Mouse (Mus musculus): ENCODE data around the gene Mier2. TPM values are rescaled to one million over a fixed set of nuclear protein-coding genes. Genes with fewer than 3 reads are reported as not detected.
A peak's percentile ranks its signal among the peaks of the same experiment; 100 is the strongest.

Gene Mier2
- polyA plus RNA-seq, 1 experiment = 8.5 TPM

DNA sequence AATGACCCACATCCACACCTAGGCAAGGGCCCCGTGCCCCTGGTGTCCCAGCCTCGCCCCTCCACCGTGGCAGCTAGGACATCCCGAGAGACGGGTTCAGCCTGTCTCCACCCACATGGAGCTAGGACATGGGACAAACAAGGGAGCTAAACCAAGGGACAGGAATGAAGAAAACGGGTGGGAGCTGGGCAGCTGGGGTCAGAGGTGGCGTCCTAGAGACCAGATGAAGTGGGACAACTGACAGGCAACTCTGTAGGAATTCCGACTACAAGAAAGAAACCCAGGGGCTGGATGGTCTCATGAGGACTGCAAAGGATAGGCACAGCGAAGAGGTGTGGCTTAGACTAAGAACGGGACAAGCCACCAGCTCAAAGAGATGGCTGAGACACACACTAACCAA lies 1.3 kb downstream of the Mier2 start:
- H3K4me3 ChIP-seq (ENCODE audit: insufficient read depth, low read depth, low read length) = peak overlapping the region; percentile 95

DNA sequence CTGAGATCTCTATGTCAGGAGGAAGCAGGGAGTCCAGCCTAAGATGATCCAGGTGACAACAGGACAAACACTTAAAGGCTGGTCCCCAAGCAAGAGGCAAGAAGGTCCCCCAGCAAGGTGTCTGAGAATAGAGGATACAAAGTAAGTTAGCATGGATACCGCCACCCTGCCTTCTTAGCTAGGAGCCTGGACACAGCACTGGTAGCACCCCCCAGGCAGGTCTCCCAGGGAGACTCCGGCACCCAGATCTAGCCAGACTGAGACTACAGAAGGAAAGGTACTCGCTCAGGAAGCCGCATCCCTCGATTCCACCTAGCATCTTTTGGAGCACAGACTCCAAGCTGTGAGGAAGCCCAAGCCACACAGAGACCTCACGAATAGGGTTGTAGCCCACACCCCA lies 1.8 kb downstream of the Mier2 start:
- Histone ChIP-seq H3K4me1 (ENCODE audit: control insufficient read depth, insufficient read depth, insufficient read length, low read length) (peaks cover 12% of the 10 kb centered on the region), H3K27ac (replicated peaks; ENCODE audit: low read depth, low read length) (no peak overlapping the region), H3K4me3 (ENCODE audit: insufficient read depth, low read depth, low read length) (no peak overlapping the region; the same call in 1 of the 2 replicates)

More for the DNA sequence above, 1.3 kb downstream of the Mier2 start:
- Histone ChIP-seq H3K4me1 (ENCODE audit: control insufficient read depth, insufficient read depth, insufficient read length, low read length) (peaks cover 12% of the 10 kb centered on the region), H3K27ac (replicated peaks; ENCODE audit: low read depth, low read length) (no peak overlapping the region)

DNA sequence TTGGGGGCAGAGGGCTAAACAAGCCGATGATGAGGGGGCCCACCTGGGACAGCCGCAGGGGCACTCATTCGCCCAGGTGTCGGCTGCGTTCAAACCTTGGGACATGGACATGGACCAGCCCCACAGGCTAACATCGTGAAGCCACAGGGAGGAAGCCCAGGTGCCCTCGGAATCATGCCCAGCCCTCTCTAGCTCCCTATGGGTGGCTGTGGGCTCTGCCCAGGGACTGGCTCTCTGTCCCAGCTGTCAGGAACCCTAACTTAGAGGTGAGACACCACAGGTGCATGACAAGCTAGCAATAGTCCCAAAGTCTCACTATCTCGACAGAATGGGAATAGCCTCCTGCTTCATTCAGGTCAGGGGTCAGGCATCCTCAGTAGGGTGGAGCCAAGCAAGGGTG lies 2.5 kb downstream of the Mier2 start:
- Histone ChIP-seq H3K27ac (replicated peaks; ENCODE audit: low read depth, low read length) (no peak overlapping the region), H3K4me1 (ENCODE audit: control insufficient read depth, insufficient read depth, insufficient read length, low read length) (peaks cover 12% of the 10 kb centered on the region), H3K4me3 (ENCODE audit: insufficient read depth, low read depth, low read length) (no peak overlapping the region)

DNA sequence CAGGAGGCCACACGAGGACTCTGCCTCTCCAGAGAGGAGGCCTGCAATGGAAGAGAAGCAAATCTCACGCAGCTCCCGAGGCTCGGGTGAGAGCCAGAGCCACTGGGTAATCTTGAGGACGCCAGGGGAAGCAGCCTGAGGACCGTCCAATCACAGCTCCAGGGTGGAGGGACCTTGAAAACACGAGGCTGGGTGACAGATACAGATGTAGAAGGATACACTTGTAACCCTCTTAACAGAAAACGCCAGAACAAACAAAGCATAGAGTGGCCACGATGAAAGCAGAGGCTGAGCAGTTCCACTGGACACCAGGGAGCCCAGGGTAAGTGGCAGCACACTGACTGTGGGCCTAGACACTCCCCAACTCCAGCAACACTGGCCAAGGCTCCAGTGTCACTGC lies 4.6 kb downstream of the Mier2 start:
- Histone ChIP-seq H3K27ac (replicated peaks; ENCODE audit: low read depth, low read length) (no peak overlapping the region), H3K4me3 (ENCODE audit: insufficient read depth, low read depth, low read length) (no peak overlapping the region), H3K4me1 (ENCODE audit: control insufficient read depth, insufficient read depth, insufficient read length, low read length) (peaks cover 10% of the 10 kb centered on the region)

DNA sequence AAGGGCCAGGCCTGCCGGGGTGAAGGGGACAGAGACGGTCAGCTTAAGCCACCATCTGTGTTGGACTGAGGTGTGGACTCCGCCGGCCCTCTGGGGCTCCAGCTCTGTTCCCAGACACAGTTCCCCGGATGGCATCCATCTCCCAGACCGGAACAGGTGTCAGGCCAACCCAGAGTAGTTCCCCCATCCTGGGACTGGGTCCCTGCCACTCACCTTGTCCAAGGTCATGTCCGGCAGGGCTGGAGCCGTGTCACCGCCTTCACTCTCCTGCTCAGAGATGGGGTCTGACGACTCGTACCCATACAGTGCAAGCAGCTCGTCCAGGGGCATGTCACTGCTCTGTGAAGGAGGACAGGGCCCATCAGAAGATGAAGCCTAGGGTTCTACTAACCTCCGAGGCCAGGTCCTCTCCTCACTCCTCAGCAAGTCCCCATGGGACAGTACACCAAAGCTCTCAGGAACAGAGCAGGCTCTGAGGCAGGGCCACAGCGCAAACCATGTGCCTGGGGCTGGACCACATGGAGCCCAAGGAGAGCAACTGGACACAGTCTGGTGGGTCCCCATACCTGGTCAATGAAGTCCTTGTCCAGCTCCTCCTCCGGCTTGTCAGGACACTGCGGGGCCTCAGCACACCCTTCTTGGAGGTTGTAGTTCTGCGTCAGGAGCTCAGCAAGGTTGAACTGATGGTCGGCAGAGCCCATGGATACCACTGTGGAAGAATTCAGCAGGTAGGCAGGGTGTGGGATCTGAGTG lies 5.9 kb downstream of the Mier2 start:
- H3K4me3 ChIP-seq (ENCODE audit: insufficient read depth, low read depth, low read length) = no peak overlapping the region

DNA sequence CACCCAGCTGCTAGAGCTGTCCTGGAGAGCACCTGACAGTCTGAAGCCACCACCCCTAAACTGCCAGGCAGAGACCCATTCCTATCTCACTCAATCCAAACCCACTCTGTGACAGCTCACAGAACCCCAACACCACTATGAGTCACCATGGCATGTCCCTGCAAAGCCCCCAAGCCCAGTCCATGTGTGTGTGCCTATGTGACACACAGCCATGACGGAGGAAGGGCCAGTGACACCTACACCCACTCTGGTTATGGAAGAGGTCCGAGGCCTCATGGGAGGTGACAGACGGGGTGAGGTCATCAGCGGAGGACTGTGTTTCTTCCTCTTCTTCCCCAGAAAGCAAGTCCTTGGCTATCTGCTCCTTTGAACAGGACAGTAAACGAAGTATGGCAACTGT lies 6.5 kb downstream of the Mier2 start:
- Histone ChIP-seq H3K4me3 (ENCODE audit: insufficient read depth, low read depth, low read length) (no peak overlapping the region), H3K27ac (replicated peaks; ENCODE audit: low read depth, low read length) (no peak overlapping the region), H3K4me1 (ENCODE audit: control insufficient read depth, insufficient read depth, insufficient read length, low read length) (0 out of 2 replicates have a peak, but pooled peaks cover under 1% of the 10 kb centered on the region)

More for the DNA sequence above, 5.9 kb downstream of the Mier2 start:
- Histone ChIP-seq H3K27ac (replicated peaks; ENCODE audit: low read depth, low read length) (no peak overlapping the region), H3K4me1 (ENCODE audit: control insufficient read depth, insufficient read depth, insufficient read length, low read length) (peaks cover 6% of the 10 kb centered on the region; the same call in 1 of the 2 replicates)

DNA sequence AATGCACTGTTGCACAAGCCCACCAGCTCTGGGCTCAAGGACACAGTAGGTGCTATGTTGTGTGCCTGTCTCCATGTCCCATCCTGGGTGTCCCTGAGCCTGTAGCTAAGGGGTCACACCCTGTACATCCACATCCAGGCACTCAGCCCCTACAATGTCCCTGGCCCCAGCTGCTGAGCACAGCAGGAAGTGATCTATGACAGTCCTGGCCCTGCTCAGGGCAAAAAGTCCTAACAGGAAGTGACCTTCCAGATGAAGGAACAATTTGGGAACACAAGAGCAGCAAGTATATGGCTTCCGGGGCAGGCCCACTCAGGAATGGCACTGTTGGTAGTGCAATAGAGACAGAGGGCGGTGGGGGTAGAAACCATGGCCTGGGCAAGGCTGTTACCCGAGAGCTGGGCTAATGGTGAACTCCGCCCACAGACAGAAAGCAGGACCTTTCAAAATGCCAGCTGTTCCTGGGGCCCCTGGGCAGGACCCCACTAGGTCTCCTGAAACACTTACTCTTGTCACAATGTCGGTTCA lies 7.8 kb downstream of the Mier2 start:
- H3K4me3 ChIP-seq (ENCODE audit: insufficient read depth, low read depth, low read length) = no peak overlapping the region
- no peaks in the 10 kb centered on the region for H3K4me1 ChIP-seq (ENCODE audit: control insufficient read depth, insufficient read depth, insufficient read length, low read length)
- no peak overlapping the region for H3K27ac ChIP-seq (replicated peaks; ENCODE audit: low read depth, low read length)

DNA sequence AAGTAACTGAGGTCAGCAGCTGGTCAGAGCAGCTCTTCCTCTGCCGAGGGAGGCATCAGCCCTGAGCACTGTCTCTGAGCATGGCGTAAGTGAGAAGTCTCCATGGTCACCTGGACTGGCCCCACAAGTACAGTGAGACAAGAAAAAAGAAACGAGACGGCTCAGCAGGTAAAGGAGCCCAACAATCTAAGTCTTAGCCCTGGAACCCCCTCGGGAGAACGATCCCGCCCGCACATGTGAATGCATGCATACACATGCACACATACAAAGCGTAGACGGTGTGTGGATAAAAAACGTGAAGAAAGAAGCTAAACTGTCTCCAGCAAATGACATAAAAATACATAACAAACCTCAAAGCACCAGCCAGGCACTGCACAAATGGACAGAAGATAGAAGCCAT lies 8.5 kb downstream of the Mier2 start:
- Histone ChIP-seq H3K4me3 (ENCODE audit: insufficient read depth, low read depth, low read length) (no peak overlapping the region), H3K27ac (replicated peaks; ENCODE audit: low read depth, low read length) (no peak overlapping the region), H3K4me1 (ENCODE audit: control insufficient read depth, insufficient read depth, insufficient read length, low read length) (no peaks in the 10 kb centered on the region)

DNA sequence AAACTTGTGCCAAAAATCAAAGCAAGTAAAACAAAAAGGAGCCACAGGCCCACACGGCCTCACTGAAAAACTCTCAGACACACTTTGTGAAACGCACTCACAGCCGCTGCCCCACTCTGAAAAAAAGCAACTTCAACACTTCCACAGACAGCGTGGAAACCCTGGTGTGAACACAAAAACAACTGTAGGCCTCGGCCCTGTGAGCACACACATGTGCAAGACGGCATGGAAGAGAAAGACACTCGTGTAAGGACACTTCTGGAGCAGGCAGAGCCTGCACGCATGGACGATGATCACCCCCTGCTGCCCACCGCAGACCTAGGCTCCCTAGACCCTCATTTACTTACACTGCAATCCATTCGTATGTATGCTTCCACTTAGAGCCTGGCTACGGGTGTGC lies 9.1 kb downstream of the Mier2 start:
- H3K4me3 ChIP-seq (ENCODE audit: insufficient read depth, low read depth, low read length) = no peak overlapping the region
- no peak overlapping the region for H3K27ac ChIP-seq (replicated peaks; ENCODE audit: low read depth, low read length)
- H3K4me1 ChIP-seq (ENCODE audit: control insufficient read depth, insufficient read depth, insufficient read length, low read length) = no peaks in the 10 kb centered on the region

DNA sequence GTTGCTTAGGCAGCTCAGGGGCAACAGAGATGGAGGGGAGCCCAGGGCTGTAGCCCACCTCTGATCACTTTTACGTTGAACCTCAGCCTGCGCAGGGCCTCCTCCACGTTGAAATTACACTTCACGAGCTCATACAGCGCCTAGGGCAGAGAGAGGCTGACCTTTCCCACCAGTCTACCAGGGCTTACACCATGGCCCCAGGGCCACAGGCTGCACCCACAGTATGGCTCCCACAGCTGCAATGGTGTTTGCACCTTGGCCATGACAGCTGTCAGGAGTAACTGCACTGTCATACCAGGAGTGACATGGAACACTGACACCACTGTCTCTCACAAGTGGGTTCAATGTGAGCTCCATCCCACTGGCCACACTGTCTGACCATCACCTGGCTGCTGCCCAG lies 10.4 kb downstream of the Mier2 start:
- Histone ChIP-seq H3K27ac (replicated peaks; ENCODE audit: low read depth, low read length) (no peak overlapping the region), H3K4me3 (ENCODE audit: insufficient read depth, low read depth, low read length) (no peak overlapping the region), H3K4me1 (ENCODE audit: control insufficient read depth, insufficient read depth, insufficient read length, low read length) (no peaks in the 10 kb centered on the region)

DNA sequence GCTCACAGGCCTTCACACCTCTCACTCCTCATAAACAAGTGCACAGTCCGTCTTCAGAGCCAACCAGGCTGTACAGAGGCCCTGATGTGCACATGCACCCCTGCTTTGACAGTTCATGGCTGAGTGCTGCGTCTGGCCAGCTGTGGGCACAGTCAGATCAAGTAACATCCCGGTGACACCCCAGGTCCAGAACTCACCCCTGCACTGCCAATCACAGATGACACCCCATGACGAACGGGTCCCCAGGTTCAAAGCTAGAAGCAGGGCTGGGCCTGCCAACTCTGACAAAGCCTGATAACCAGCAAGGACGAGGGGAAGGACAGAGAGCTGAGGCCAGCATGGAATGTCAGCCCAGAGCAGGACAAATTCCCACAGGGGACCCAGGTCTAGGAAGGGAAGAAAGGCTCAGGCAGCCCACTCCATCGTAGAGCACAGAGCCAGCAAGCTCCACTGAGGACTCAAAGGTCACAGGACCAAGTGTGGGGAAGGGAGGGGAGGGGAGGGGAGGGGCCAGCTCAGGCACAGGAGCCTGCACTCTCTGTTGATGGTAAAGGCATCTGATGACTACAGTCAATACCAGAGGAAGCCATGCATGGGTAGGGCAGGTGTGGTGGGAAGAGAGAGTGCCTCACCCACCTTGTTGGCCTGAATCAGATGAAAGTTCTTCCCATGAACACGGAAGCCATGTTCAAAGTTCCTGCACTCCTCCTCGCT lies 11.0 kb downstream of the Mier2 start:
- no peaks in the 10 kb centered on the region for H3K4me1 ChIP-seq (ENCODE audit: control insufficient read depth, insufficient read depth, insufficient read length, low read length)
- no peak overlapping the region for H3K4me3 ChIP-seq (ENCODE audit: insufficient read depth, low read depth, low read length)
- no peak overlapping the region for H3K27ac ChIP-seq (replicated peaks; ENCODE audit: low read depth, low read length)

DNA sequence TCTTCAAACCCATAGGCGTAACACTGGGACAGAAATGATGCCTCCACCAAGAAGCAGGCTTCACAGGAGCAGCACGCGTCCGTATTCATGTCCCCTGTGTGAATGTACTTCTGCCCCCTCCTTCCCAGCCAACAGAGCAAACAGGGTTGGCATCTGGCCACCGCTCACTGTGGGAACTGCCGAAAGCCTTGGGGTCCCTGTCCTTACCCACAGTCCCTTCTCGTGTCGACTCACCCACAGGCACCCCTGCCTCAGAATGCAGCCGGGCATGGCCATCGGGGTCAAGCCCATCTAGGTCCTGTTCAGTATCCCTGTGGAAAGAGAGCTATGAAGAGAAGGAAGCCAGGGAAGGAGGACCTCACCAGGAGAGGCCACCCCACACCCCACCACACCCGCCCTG lies 12.8 kb downstream of the Mier2 start:
- Histone ChIP-seq H3K4me1 (ENCODE audit: control insufficient read depth, insufficient read depth, insufficient read length, low read length) (no peaks in the 10 kb centered on the region), H3K27ac (replicated peaks; ENCODE audit: low read depth, low read length) (no peak overlapping the region), H3K4me3 (ENCODE audit: insufficient read depth, low read depth, low read length) (no peak overlapping the region)

DNA sequence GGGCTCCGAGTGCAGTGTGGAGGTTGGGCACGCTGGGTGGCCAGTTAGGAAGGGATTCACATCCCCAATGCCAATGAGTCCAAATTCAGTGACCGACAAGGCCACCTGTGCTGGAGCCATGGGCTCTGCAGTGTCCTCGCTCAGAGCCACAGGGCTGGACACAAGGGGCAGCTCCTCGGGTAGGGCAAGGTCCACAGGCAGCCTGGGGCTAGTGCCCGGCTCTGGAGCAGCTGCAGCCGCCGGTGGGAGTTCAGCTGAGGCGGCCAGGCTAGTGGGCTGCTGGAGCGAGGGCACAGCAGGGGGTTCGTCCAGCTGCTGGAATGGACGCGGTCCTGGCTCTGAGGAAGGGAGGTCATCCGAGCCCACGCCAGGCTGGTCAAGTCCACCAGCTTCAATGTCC lies 13.5 kb downstream of the Mier2 start:
- Histone ChIP-seq H3K27ac (replicated peaks; ENCODE audit: low read depth, low read length) (no peak overlapping the region), H3K4me1 (ENCODE audit: control insufficient read depth, insufficient read depth, insufficient read length, low read length) (no peaks in the 10 kb centered on the region), H3K4me3 (ENCODE audit: insufficient read depth, low read depth, low read length) (no peak overlapping the region)

DNA sequence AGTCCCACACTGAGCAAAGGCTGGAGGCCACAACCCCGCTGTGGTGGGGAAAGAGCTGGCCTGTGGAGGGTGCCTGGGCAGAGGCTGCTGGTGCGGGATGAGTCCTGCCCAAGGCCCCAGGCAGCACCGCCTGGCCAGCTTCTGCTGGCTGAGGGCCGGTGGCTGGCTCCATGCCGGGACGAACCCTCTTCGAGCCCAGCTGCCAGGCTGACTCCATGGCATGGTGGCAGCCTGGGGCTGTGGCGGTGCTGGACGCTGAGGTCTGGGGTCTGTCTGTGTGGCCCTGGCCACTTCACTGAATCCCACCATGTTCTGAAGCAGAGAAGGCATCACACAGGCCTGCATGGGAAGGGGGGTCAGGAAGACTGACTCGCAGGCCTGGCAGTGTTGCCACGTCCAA lies 14.3 kb downstream of the Mier2 start:
- no peaks in the 10 kb centered on the region for H3K4me1 ChIP-seq (ENCODE audit: control insufficient read depth, insufficient read depth, insufficient read length, low read length)
- H3K4me3 ChIP-seq (ENCODE audit: insufficient read depth, low read depth, low read length) = no peak overlapping the region
- H3K27ac ChIP-seq (replicated peaks; ENCODE audit: low read depth, low read length) = no peak overlapping the region

DNA sequence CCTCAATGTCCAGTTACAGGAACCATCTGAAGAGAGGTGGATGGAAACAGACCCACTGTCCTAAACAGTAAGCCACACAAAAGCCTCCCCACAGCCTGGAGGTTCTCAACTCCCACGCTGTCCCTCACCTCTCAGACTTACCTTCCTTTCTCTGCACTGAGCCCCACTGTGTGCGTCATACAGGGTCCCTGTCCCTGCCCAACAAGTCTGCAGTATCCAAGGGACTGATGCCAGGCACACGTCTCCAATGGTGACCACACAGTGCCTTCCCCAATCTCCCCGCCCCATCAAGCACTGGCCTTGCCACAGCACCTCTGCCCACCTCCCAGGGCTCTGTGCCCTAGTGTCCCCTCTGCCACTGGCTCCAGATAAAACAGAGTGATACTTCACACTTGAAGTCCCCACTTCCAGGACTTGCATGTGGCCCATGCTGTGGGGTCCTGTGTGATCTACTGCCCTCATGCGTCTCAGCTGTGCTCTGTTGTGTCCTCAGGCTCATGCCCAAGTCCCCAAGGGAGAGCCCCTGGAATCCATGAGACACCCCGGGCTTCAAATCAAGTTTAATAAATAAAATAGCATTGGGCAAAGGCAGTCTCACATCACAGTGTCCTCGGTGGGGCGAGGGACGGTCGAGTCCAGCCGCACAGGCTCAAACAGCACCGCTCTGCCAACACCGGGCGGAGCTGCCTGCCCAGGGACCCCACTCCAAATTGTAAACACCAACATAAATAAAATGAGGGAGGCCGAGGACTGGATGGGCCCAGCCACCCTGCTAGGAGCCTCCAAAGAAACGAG lies 15.1 kb downstream of the Mier2 start:
- H3K4me1 ChIP-seq (ENCODE audit: control insufficient read depth, insufficient read depth, insufficient read length, low read length) = no peaks in the 10 kb centered on the region

More for the DNA sequence above, 15.1 kb downstream of the Mier2 start:
- H3K27ac ChIP-seq (replicated peaks; ENCODE audit: low read depth, low read length) = no peak overlapping the region
- no peak overlapping the region for H3K4me3 ChIP-seq (ENCODE audit: insufficient read depth, low read depth, low read length)
